Mouse (Mus musculus) CH12.LX (cell line): ENCODE data around the gene Scfd2. TPM values are rescaled to one million over a fixed set of nuclear protein-coding genes. Genes with fewer than 3 reads are reported as not detected.

Experiments used
- DNase-seq: peaks from one replicate; pipeline ENCODE4 v3.0.0-alpha.2; 2013; ENCODE audit errors: extremely low read depth
- H3K27ac ChIP-seq: 2 replicates; pipeline ENCODE4 v1.5.1; 2012; ENCODE audit warnings: low read depth, mild to moderate bottlenecking, control low read depth, moderate library complexity; ENCODE audit not compliant: insufficient read depth
- H3K27me3 ChIP-seq: replicated peaks from 2 replicates; pipeline ENCODE3; 2012; ENCODE audit warnings: inconsistent platforms
- H3K36me3 ChIP-seq, 2 experiments: replicated peaks in 1 of 2; 2 replicates each; pipeline versions ENCODE3 to v1.6.1; 2012; ENCODE audit warnings: inconsistent platforms in 1 of 2, low read length in 1 of 2, mild to moderate bottlenecking in 1 of 2, mixed read lengths in 1 of 2, moderate library complexity in 1 of 2; ENCODE audit not compliant: control insufficient read depth in 1 of 2, insufficient read depth in 1 of 2
- H3K4me1 ChIP-seq, 2 experiments: 2 replicates each; pipeline ENCODE4 v1.6.1; 2012; ENCODE audit warnings: inconsistent platforms in 1 of 2, moderate library complexity in 1 of 2; ENCODE audit not compliant: insufficient read depth in 2 of 2, control insufficient read depth in 1 of 2
- H3K4me2 ChIP-seq: 2 replicates; pipeline ENCODE4 v1.6.1; 2012; ENCODE audit warnings: low read depth, mild to moderate bottlenecking, control low read depth; ENCODE audit not compliant: poor library complexity, insufficient read depth, severe bottlenecking
- H3K4me3 ChIP-seq, 3 experiments: fragments of 150-350 bp in 1 of 3; sonication (generic) in 1 of 3; replicated peaks in 1 of 3; 2 replicates each; pipeline versions ENCODE3 to v1.5.1; 2011 to 2012; ENCODE audit warnings: low read depth in 2 of 3, low read length in 2 of 3, mild to moderate bottlenecking in 2 of 3, moderate library complexity in 2 of 3, control low read depth in 1 of 3, improper control_type of control experiment in 1 of 3, inconsistent platforms in 1 of 3, mixed read lengths in 1 of 3; ENCODE audit not compliant: poor library complexity in 1 of 3
- H3K79me2 ChIP-seq: replicated peaks from 2 replicates; pipeline ENCODE4 v1.6.1; 2012; ENCODE audit warnings: mild to moderate bottlenecking, moderate library complexity; ENCODE audit not compliant: control insufficient read depth, poor library complexity, insufficient read depth, severe bottlenecking; ENCODE audit errors: extremely low read depth
- H3K9ac ChIP-seq: 2 replicates; pipeline ENCODE4 v1.6.1; 2012; ENCODE audit warnings: low read depth, mild to moderate bottlenecking, control low read depth, moderate library complexity; ENCODE audit not compliant: insufficient read depth
- H3K9me3 ChIP-seq: replicated peaks from 2 replicates; pipeline ENCODE3; 2012; ENCODE audit warnings: low read length, inconsistent platforms, mixed read lengths
- CHD1 ChIP-seq: IDR thresholded peaks from 2 replicates; pipeline ENCODE4 v1.6.1; 2012; ENCODE audit warnings: low read depth, low read length, improper control_type of control experiment, inconsistent platforms
- E2F4 ChIP-seq: IDR thresholded peaks from 2 replicates; pipeline ENCODE4 v1.6.1; 2011; ENCODE audit warnings: low read depth, low read length, improper control_type of control experiment; ENCODE audit not compliant: insufficient replicate concordance
- EP300 ChIP-seq: IDR thresholded peaks from 2 replicates; pipeline ENCODE4 v1.6.1; 2011; ENCODE audit warnings: low read length, improper control_type of control experiment
- JUND ChIP-seq: conservative IDR thresholded peaks from 2 replicates; pipeline ENCODE4 v1.6.1; 2011; ENCODE audit warnings: low read depth, low read length, improper control_type of control experiment
- MAX ChIP-seq: IDR thresholded peaks from 2 replicates; pipeline ENCODE4 v1.6.1; 2011; ENCODE audit warnings: low read length, improper control_type of control experiment
- MEF2A ChIP-seq: IDR thresholded peaks from 2 replicates; pipeline ENCODE4 v1.6.1; 2014; ENCODE audit warnings: low read depth, mild to moderate bottlenecking, inconsistent platforms, low read length, improper control_type of control experiment, borderline replicate concordance
- MXI1 ChIP-seq: IDR thresholded peaks from 2 replicates; pipeline ENCODE4 v1.6.1; 2011; ENCODE audit warnings: mild to moderate bottlenecking, low read depth, low read length, improper control_type of control experiment
- MYC ChIP-seq: IDR thresholded peaks from 2 replicates; pipeline ENCODE4 v1.6.1; 2011; ENCODE audit warnings: low read depth, mild to moderate bottlenecking, improper control_type of control experiment, low read length
- NRF1 ChIP-seq: IDR thresholded peaks from 2 replicates; pipeline ENCODE4 v1.6.1; 2014; ENCODE audit warnings: low read depth, mild to moderate bottlenecking, inconsistent platforms, low read length, improper control_type of control experiment, moderate library complexity
- POLR2A ChIP-seq: IDR thresholded peaks from 2 replicates; pipeline ENCODE4 v1.6.1; 2011; ENCODE audit warnings: low read depth, mild to moderate bottlenecking, improper control_type of control experiment, low read length
- POLR2AphosphoS2 ChIP-seq: IDR thresholded peaks from 2 replicates; pipeline ENCODE4 v1.6.1; 2011; ENCODE audit warnings: low read depth, low read length, improper control_type of control experiment
- RCOR1 ChIP-seq: conservative IDR thresholded peaks from 2 replicates; pipeline ENCODE4 v1.6.1; 2012; ENCODE audit warnings: low read depth, mild to moderate bottlenecking, inconsistent platforms, low read length, improper control_type of control experiment
- SMC3 ChIP-seq: IDR thresholded peaks from 2 replicates; pipeline ENCODE4 v1.6.1; 2011; ENCODE audit warnings: low read depth, low read length, improper control_type of control experiment
- TBP ChIP-seq: conservative IDR thresholded peaks from 2 replicates; pipeline ENCODE4 v1.6.1; 2011; ENCODE audit warnings: low read depth, low read length, improper control_type of control experiment
- USF2 ChIP-seq: conservative IDR thresholded peaks from 2 replicates; pipeline ENCODE4 v1.6.1; 2011; ENCODE audit warnings: low read depth, low read length, improper control_type of control experiment
- ZKSCAN1 ChIP-seq: IDR thresholded peaks from 2 replicates; pipeline ENCODE4 v1.6.1; 2012; ENCODE audit warnings: low read depth, inconsistent platforms, low read length, improper control_type of control experiment, borderline replicate concordance
- dilution Hi-C: fragments of 300-500 bp; cut with MboI; formaldehyde crosslinking; loops from 2 replicates; pipeline ENCODE4 v1.14.3; 2020; ENCODE audit warnings: low sequenced_read_pairs; ENCODE audit not compliant: extremely low pct_unique_long_range_greater_than_20kb, extremely low pct_ligation_motif_present
- in situ Hi-C: fragments of 300-500 bp; cut with MboI; formaldehyde crosslinking; loops from 3 replicates; pipeline ENCODE4 v1.14.3; 2019; ENCODE audit warnings: low sequenced_read_pairs, low pct_ligation_motif_present, low pct_unique_long_range_greater_than_20kb, mixed read lengths
- polyA plus RNA-seq: library from polyadenylated mRNA; unstranded; fragments of >175 nt; gene quantifications from 2 replicates; pipeline ENCODE4 v1.2.1, GENCODE M21; 2012; ENCODE audit warnings: low read depth; ENCODE audit not compliant: insufficient read length
- total RNA-seq, 2 experiments: library from RNA; depleted of rRNA; stranded (reverse); fragments of 300-350 nt in 1 of 2; fragments of >200 nt in 1 of 2; gene quantifications; 2 replicates each; pipeline ENCODE4 v1.2.3; 2012 to 2014

Gene Scfd2
- total and polyA plus RNA-seq, 3 experiments: 13.2 to 18.0 (median 14.4) TPM

- Histone ChIP-seq H3K9me3 (no peaks in the 10 kb centered on the region), H3K4me2 (no peak overlapping the region), H3K79me2 (no peaks in the 10 kb centered on the region), H3K9ac (no peak overlapping the region), H3K4me1 (no peaks in the 10 kb centered on the region), H3K27ac (no peak overlapping the region), H3K27me3 (no peaks in the 10 kb centered on the region), H3K36me3 (peaks cover 0 to 17% of the 10 kb centered on the region in 2 experiments), H3K4me3 (no peak overlapping the region)
- dilution Hi-C loops (no loop called here), in situ Hi-C loops (no loop called here)
- no peak for TF ChIP-seq MXI1
- no peak for DNase-seq
Measured at GRCm38 (mm10) chr5:74455094-74455493, 76.5 kb downstream of the Scfd2 start.

- peaks cover 0 to 12% of the 10 kb centered on the region in 2 experiments for H3K36me3 ChIP-seq
Measured at GRCm38 (mm10) chr5:74450977-74451376, 80.6 kb downstream of the Scfd2 start.

GRCm38 (mm10) chr5:74447517-74448334, 83.8 kb downstream of the Scfd2 start:
- Histone ChIP-seq H3K4me3 (no peak overlapping the region), H3K79me2 (no peaks in the 10 kb centered on the region), H3K4me2 (no peak overlapping the region), H3K9ac (no peak overlapping the region), H3K9me3 (no peaks in the 10 kb centered on the region), H3K27me3 (no peaks in the 10 kb centered on the region), H3K4me1 (no peaks in the 10 kb centered on the region), H3K27ac (no peak overlapping the region), H3K36me3 (peaks cover 0 to 7% of the 10 kb centered on the region in 2 experiments)
- dilution Hi-C loops (no loop called here), in situ Hi-C loops (loop anchor here (25.0 kb wide), 2 partner anchors 490 to 715 kb away; partner anchors contain the start of gene Pdgfra)
- TF ChIP-seq POLR2A (no peak), POLR2AphosphoS2 (no peak), EP300 (no peak), TBP (no peak), E2F4 (no peak), NRF1 (no peak), MEF2A (no peak), RCOR1 (no peak), JUND (no peak), MAX (no peak), SMC3 (no peak), USF2 (no peak), ZKSCAN1 (no peak)
- DNase-seq: no peak

More at GRCm38 (mm10) chr5:74450977-74451376, 80.6 kb downstream of the Scfd2 start:
- DNase-seq: no peak
- no peaks in the 10 kb centered on the region for H3K4me1 ChIP-seq
- no peak overlapping the region for H3K4me3 ChIP-seq
- no peak overlapping the region for H3K9ac ChIP-seq
- no peak overlapping the region for H3K4me2 ChIP-seq
- no peaks in the 10 kb centered on the region for H3K27me3 ChIP-seq
- H3K79me2 ChIP-seq: no peaks in the 10 kb centered on the region
- H3K27ac ChIP-seq: no peak overlapping the region
- in situ Hi-C loops: no loop called here
- no peaks in the 10 kb centered on the region for H3K9me3 ChIP-seq
- dilution Hi-C loops: no loop called here
- TF ChIP-seq MYC (no peak), CHD1 (no peak)
- TF ChIP-seq, all 38 proteins: peak for 0
